Mouse (Mus musculus): Measurements from ENCODE around the gene Slc26a10. TPM values are rescaled to one million over a fixed set of nuclear protein-coding genes. Genes with fewer than 3 reads are reported as not detected.

Gene Slc26a10
- 0.56 and 0.85 TPM in 2 replicates for polyA plus RNA-seq (2012; rRNA removed)

DNA sequence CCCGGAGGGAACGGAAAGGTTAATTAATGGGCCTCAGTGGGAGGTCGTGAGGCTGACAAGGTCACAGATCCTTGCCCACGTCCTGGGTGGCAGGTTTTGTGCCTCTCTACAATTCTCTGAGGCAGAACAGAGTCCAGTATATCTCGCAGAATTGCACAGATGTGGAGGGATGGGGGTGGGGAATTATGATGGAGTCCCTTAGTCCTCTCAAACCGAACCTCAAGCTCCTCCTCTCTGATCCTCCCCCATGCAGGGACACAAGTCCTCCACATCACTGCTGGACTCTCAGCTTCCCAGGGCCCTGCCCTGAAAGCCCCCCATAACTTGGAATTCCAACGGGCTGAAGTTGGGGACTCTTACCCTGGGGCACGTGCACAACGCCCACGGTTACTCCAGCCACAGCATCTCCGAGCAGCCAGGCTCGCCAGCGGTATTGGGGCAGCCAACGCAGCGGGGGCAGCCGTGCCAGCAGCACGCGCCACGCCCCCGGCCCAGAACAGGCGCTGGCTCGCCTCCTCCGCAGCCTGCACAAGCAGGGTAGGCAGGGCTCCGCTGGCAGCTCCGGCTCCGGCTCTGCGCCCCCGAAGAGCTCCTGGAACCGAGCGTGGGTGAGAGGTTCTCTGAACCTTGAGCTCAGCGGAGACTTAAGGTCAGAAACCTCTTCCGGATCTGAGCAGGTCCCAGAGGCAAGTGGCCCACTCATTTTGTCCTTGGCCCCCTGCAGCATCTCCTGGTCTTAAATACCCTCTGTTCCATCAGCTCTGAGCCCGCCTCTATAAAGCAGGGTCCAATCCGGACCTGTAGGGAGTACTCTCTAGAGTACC lies at the start of gene Slc26a10:
Gene Slc26a10, minus strand, starts transcription at position 775 of the 824 bp plus-strand sequence.
- peaks cover 13% of the 10 kb centered on the region for H3K4me1 ChIP-seq (ENCODE audit: control insufficient read depth, insufficient read depth, insufficient read length, low read length)
- no peak within 1 kb of the TSS for H3K27ac ChIP-seq (ENCODE audit: insufficient read depth, low read depth, low read length)
- WGBS: 3% methylated on average over 34 of the region's 34 CpGs
- no peaks in the 10 kb centered on the region for H3K36me3 ChIP-seq (ENCODE audit: control insufficient read depth, insufficient read depth, low read length)
- TF ChIP-seq CTCF (IDR thresholded peaks at IDR 0.05; ENCODE audit: extremely low read depth, insufficient read length, insufficient replicate concordance, low read depth, low read length) (no peak), POLR2A (IDR thresholded peaks at IDR 0.05; ENCODE audit: low read depth, low read length) (no peak)
- H3K4me3 ChIP-seq (ENCODE audit: low read depth, low read length): peak within 1 kb of the TSS; percentile 2; the same call in 1 of the 2 replicates
- peaks cover 56% of the 10 kb centered on the region for H3K27me3 ChIP-seq (ENCODE audit: control insufficient read depth, insufficient read depth, low read length)

GRCm38 (mm10) chr10:127228897-127229296 lies 48.5 kb upstream of the Slc26a10 start:
- Histone ChIP-seq H3K4me1 (ENCODE audit: control insufficient read depth, insufficient read depth, insufficient read length, low read length) (no peaks in the 10 kb centered on the region), H3K27me3 (ENCODE audit: control insufficient read depth, insufficient read depth, low read length) (0 out of 2 replicates have a peak, but pooled peaks cover 6% of the 10 kb centered on the region), H3K4me3 (ENCODE audit: low read depth, low read length) (no peak overlapping the region), H3K27ac (ENCODE audit: insufficient read depth, low read depth, low read length) (no peak overlapping the region), H3K36me3 (ENCODE audit: control insufficient read depth, insufficient read depth, low read length) (no peaks in the 10 kb centered on the region)
- TF ChIP-seq CTCF (IDR thresholded peaks at IDR 0.05; ENCODE audit: extremely low read depth, insufficient read length, insufficient replicate concordance, low read depth, low read length): no peak
- TF ChIP-seq POLR2A (IDR thresholded peaks at IDR 0.05; ENCODE audit: low read depth, low read length): no peak
- 19% methylated on average over 4 of the region's 4 CpGs for WGBS

DNA sequence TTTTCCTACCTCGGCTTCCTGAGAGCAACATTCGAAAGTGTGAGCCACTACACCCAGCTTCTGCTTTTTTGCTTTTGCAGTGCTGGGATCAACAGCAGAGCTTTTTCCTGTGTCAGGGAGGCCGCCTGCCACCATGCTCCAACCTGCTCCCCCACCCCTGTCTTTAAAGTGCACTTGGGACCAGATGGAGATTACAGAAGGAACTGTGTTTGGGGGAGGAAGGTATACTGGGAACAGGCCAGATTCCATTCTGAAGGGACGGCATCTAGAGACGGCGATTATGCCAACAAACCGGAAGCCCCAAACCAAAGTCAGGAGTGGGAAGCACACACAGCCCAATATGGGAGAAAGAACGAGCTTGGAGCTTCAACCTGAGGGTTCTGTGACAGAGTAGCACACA lies 46.7 kb upstream of the Slc26a10 start:
- Histone ChIP-seq H3K27ac (ENCODE audit: insufficient read depth, low read depth, low read length) (no peak overlapping the region), H3K36me3 (ENCODE audit: control insufficient read depth, insufficient read depth, low read length) (no peaks in the 10 kb centered on the region), H3K27me3 (ENCODE audit: control insufficient read depth, insufficient read depth, low read length) (0 out of 2 replicates have a peak, but pooled peaks cover 6% of the 10 kb centered on the region), H3K4me3 (ENCODE audit: low read depth, low read length) (no peak overlapping the region), H3K4me1 (ENCODE audit: control insufficient read depth, insufficient read depth, insufficient read length, low read length) (no peaks in the 10 kb centered on the region)
- 76% methylated on average over 8 of the region's 8 CpGs for WGBS
- TF ChIP-seq CTCF (IDR thresholded peaks at IDR 0.05; ENCODE audit: extremely low read depth, insufficient read length, insufficient replicate concordance, low read depth, low read length) (no peak), POLR2A (IDR thresholded peaks at IDR 0.05; ENCODE audit: low read depth, low read length) (no peak)

GRCm38 (mm10) chr10:127226318-127226895 lies 46.0 kb upstream of the Slc26a10 start:
- Histone ChIP-seq H3K27ac (ENCODE audit: insufficient read depth, low read depth, low read length) (no peak overlapping the region), H3K4me3 (ENCODE audit: low read depth, low read length) (no peak overlapping the region), H3K27me3 (ENCODE audit: control insufficient read depth, insufficient read depth, low read length) (0 out of 2 replicates have a peak, but pooled peaks cover 6% of the 10 kb centered on the region), H3K36me3 (ENCODE audit: control insufficient read depth, insufficient read depth, low read length) (no peaks in the 10 kb centered on the region), H3K4me1 (ENCODE audit: control insufficient read depth, insufficient read depth, insufficient read length, low read length) (no peaks in the 10 kb centered on the region)
- TF ChIP-seq POLR2A (IDR thresholded peaks at IDR 0.05; ENCODE audit: low read depth, low read length): no peak
- TF ChIP-seq CTCF (IDR thresholded peaks at IDR 0.05; ENCODE audit: extremely low read depth, insufficient read length, insufficient replicate concordance, low read depth, low read length): no peak
- WGBS: 63% methylated on average over 8 of the region's 8 CpGs

DNA sequence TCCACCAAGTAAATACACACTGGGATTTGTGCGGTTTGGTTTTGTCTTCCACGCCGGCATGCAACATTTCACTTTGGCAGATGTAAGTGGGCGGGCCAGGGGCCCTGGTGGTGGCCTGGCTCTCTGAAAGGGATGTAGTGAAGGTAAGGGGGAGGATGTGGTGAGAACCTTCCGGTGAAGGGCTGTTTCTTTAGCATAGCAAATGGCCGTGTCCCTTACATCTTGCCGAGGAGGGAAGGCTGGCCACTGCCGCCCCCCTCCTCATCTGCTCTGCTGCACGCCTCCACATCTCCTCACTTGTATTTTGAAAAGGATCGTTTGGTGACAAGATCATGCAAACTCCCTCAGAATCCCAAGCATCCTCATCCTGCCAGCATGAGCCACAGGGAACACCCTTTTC lies 45.3 kb upstream of the Slc26a10 start:
- 0 out of 2 replicates have a peak, but pooled peaks cover 6% of the 10 kb centered on the region for H3K27me3 ChIP-seq (ENCODE audit: control insufficient read depth, insufficient read depth, low read length)
- H3K4me1 ChIP-seq (ENCODE audit: control insufficient read depth, insufficient read depth, insufficient read length, low read length): no peaks in the 10 kb centered on the region
- TF ChIP-seq CTCF (IDR thresholded peaks at IDR 0.05; ENCODE audit: extremely low read depth, insufficient read length, insufficient replicate concordance, low read depth, low read length): no peak
- no peak for TF ChIP-seq POLR2A (IDR thresholded peaks at IDR 0.05; ENCODE audit: low read depth, low read length)
- no peak overlapping the region for H3K27ac ChIP-seq (ENCODE audit: insufficient read depth, low read depth, low read length)
- H3K4me3 ChIP-seq (ENCODE audit: low read depth, low read length): no peak overlapping the region
- H3K36me3 ChIP-seq (ENCODE audit: control insufficient read depth, insufficient read depth, low read length): no peaks in the 10 kb centered on the region
- 53% methylated on average over 10 of the region's 10 CpGs for WGBS

DNA sequence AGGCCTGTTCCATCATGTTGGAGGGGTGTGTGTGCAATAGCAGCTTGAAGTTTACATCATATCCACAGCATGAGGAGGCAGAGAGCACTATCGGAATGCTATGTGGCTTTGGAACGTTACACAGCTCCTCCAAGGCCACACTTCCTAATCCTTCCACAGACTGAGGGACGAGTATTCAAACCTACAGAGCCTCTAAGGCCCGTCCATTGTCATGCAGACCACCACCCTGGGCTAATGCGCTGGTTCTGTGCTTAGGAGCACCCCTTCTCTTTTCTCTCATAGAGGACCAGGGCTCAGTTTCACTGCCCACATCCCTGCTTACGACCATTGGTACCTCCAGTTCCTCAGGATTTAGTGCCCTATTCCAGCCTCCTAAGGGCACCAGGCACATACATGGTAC lies 44.8 kb upstream of the Slc26a10 start:
- TF ChIP-seq POLR2A (IDR thresholded peaks at IDR 0.05; ENCODE audit: low read depth, low read length) (no peak), CTCF (IDR thresholded peaks at IDR 0.05; ENCODE audit: extremely low read depth, insufficient read length, insufficient replicate concordance, low read depth, low read length) (no peak)
- 0 out of 2 replicates have a peak, but pooled peaks cover 6% of the 10 kb centered on the region for H3K27me3 ChIP-seq (ENCODE audit: control insufficient read depth, insufficient read depth, low read length)
- H3K36me3 ChIP-seq (ENCODE audit: control insufficient read depth, insufficient read depth, low read length): no peaks in the 10 kb centered on the region
- no peaks in the 10 kb centered on the region for H3K4me1 ChIP-seq (ENCODE audit: control insufficient read depth, insufficient read depth, insufficient read length, low read length)
- H3K27ac ChIP-seq (ENCODE audit: insufficient read depth, low read depth, low read length): no peak overlapping the region
- no peak overlapping the region for H3K4me3 ChIP-seq (ENCODE audit: low read depth, low read length)
- 57% methylated on average over 6 of the region's 6 CpGs for WGBS

GRCm38 (mm10) chr10:127218339-127218738 lies 37.9 kb upstream of the Slc26a10 start:
- H3K4me3 ChIP-seq (ENCODE audit: low read depth, low read length): no peak overlapping the region
- TF ChIP-seq POLR2A (IDR thresholded peaks at IDR 0.05; ENCODE audit: low read depth, low read length) (no peak), CTCF (IDR thresholded peaks at IDR 0.05; ENCODE audit: extremely low read depth, insufficient read length, insufficient replicate concordance, low read depth, low read length) (no peak)
- H3K27me3 ChIP-seq (ENCODE audit: control insufficient read depth, insufficient read depth, low read length): no peaks in the 10 kb centered on the region
- 95% methylated on average over 2 of the region's 2 CpGs for WGBS
- peaks cover 4% of the 10 kb centered on the region; the same call in 1 of the 2 replicates for H3K4me1 ChIP-seq (ENCODE audit: control insufficient read depth, insufficient read depth, insufficient read length, low read length)
- no peak overlapping the region for H3K27ac ChIP-seq (ENCODE audit: insufficient read depth, low read depth, low read length)
- H3K36me3 ChIP-seq (ENCODE audit: control insufficient read depth, insufficient read depth, low read length): no peaks in the 10 kb centered on the region
